Mouse (Mus musculus) limb, embryonic 14.5 days (tissue): Measurements from ENCODE around the gene Slc13a1. TPM values are rescaled to one million over a fixed set of nuclear protein-coding genes. Genes with fewer than 3 reads are reported as not detected.

ENCODE experiments used
- ATAC-seq: fragments of 200-750 bp; cut with Nextera tagmentation; 2 replicates; pipeline ENCODE4 v1.8.0; 2017; ENCODE audit warnings: low read depth, moderate number of reproducible peaks, moderate TSS enrichment; ENCODE audit not compliant: low FRiP score
- DNase-seq: peaks from one replicate; pipeline ENCODE4 v3.0.0-alpha.2; 2015; ENCODE audit warnings: low spot score
- H3K27ac ChIP-seq: fragments of 300-500 bp; sonication (generic); replicated peaks from 2 replicates; pipeline ENCODE4 v1.5.1; 2014; ENCODE audit warnings: low read depth, mild to moderate bottlenecking, low read length, moderate library complexity, mixed read lengths
- H3K27me3 ChIP-seq: fragments of 300-500 bp; sonication (generic); 2 replicates; pipeline ENCODE4 v1.6.1; 2014; ENCODE audit warnings: low read length, mixed read lengths; ENCODE audit not compliant: control insufficient read depth, insufficient read depth
- H3K36me3 ChIP-seq: fragments of 300-500 bp; sonication (generic); 2 replicates; pipeline ENCODE4 v1.6.1; 2014; ENCODE audit warnings: mild to moderate bottlenecking, low read length, moderate library complexity, mixed read lengths; ENCODE audit not compliant: control insufficient read depth, insufficient read depth
- H3K4me1 ChIP-seq: fragments of 300-500 bp; sonication (generic); 2 replicates; pipeline ENCODE4 v1.6.1; 2014; ENCODE audit warnings: antibody characterized with exemption, low read length, mixed read lengths; ENCODE audit not compliant: control insufficient read depth, insufficient read depth
- H3K4me2 ChIP-seq: fragments of 300-500 bp; sonication (generic); replicated peaks from 2 replicates; pipeline ENCODE4 v1.6.1; 2014; ENCODE audit warnings: low read depth, mild to moderate bottlenecking, low read length, moderate library complexity; ENCODE audit not compliant: severe bottlenecking
- H3K4me3 ChIP-seq: fragments of 300-500 bp; sonication (generic); replicated peaks from 2 replicates; pipeline ENCODE4 v1.5.1; 2014; ENCODE audit warnings: low read length
- H3K9ac ChIP-seq: fragments of 300-500 bp; sonication (generic); 2 replicates; pipeline ENCODE4 v1.6.1; 2014; ENCODE audit warnings: mild to moderate bottlenecking, low read depth, low read length, moderate library complexity; ENCODE audit not compliant: severe bottlenecking
- H3K9me3 ChIP-seq: fragments of 300-500 bp; sonication (generic); 2 replicates; pipeline ENCODE4 v1.6.1; 2016; ENCODE audit warnings: low read length; ENCODE audit not compliant: control insufficient read depth
- POLR2A ChIP-seq: fragments of 200-500 bp; IDR thresholded peaks from 2 replicates; pipeline ENCODE4 v1.8.0; 2012; ENCODE audit warnings: inconsistent platforms, mild to moderate bottlenecking, moderate library complexity, borderline replicate concordance; ENCODE audit not compliant: insufficient read depth, insufficient read length; ENCODE audit errors: extremely low read depth
- WGBS: fragments of 180-500 bp; shearing (Covaris S2); extraction: QIAGEN DNeasy Blood & Tissue Kit; methylation state at CpG from one replicate; pipeline ENCODE4 v1.1.7; 2014; 5-methylcytosine and 5-hydroxymethylcytosine counted together
- polyA plus RNA-seq, 2 experiments: library from polyadenylated mRNA; depleted of rRNA in 1 of 2; stranded (reverse) in 1 of 2; unstranded in 1 of 2; fragments of >200 nt; fragmentation: Nextera tagmentation in 1 of 2; extraction: Ambion mirVana in 1 of 2; gene quantifications; 2 replicates each; pipeline versions ENCODE4 v1.2.1 to v1.2.3; 2012 to 2014

Slc13a1 gene
- polyA plus RNA-seq, 2 experiments: not detected

DNA sequence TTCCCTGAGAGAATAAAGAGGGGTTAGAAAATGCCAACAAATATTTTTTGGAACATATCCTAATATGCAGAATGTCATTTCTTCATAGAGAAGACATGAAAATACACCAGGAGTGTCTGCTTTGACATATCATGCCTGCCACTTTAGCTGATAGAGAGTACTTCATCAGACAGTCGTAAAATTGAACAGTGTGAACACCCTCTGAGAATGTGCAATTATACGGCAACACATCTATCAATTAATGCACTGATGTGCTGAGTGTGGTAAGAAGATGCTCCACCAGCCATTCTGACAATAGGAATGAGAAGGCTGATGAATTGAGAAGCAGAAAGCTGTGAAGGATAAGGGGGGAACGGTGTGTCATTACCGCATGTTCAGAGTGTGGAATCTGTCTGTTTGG lies 95.1 kb downstream of the Slc13a1 start:
- WGBS: 87% methylated on average over 4 of the region's 4 CpGs
- no peak overlapping the region for H3K4me2 ChIP-seq
- no peak for DNase-seq
- no peaks in the 10 kb centered on the region for H3K36me3 ChIP-seq
- TF ChIP-seq POLR2A: no peak
- H3K4me3 ChIP-seq: no peak overlapping the region
- no peak overlapping the region for H3K27ac ChIP-seq
- H3K9ac ChIP-seq: no peak overlapping the region
- H3K4me1 ChIP-seq: no peaks in the 10 kb centered on the region
- no peaks in the 10 kb centered on the region for H3K27me3 ChIP-seq
- no peak for ATAC-seq
- no peaks in the 10 kb centered on the region for H3K9me3 ChIP-seq

DNA sequence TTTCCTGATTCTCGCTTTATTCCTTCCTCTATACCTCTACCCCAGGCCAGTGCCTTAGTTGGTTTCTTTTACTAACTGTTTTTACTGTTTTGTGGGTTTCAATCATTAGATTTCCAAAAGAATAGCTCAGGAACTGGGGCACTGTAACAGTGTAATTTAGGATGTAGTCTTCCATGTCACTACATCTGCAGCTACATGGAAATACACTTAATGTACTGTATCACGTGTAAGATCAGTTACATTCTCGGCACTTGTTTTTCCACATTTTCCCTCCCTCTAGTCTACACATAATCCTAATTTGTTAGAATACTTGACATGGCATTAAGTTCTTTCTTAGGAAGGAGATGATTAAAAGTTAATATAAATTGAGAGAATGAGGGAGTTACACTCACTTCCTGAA lies 108.1 kb downstream of the Slc13a1 start:
- H3K9ac ChIP-seq: no peak overlapping the region
- no peak for DNase-seq
- H3K4me3 ChIP-seq: no peak overlapping the region
- TF ChIP-seq POLR2A: no peak
- no peaks in the 10 kb centered on the region for H3K4me1 ChIP-seq
- ATAC-seq: no peak
- no peak overlapping the region for H3K27ac ChIP-seq
- 73% methylated on average over 3 of the region's 3 CpGs for WGBS
- no peaks in the 10 kb centered on the region for H3K36me3 ChIP-seq
- no peaks in the 10 kb centered on the region for H3K27me3 ChIP-seq
- H3K9me3 ChIP-seq: no peaks in the 10 kb centered on the region
- no peak overlapping the region for H3K4me2 ChIP-seq

DNA sequence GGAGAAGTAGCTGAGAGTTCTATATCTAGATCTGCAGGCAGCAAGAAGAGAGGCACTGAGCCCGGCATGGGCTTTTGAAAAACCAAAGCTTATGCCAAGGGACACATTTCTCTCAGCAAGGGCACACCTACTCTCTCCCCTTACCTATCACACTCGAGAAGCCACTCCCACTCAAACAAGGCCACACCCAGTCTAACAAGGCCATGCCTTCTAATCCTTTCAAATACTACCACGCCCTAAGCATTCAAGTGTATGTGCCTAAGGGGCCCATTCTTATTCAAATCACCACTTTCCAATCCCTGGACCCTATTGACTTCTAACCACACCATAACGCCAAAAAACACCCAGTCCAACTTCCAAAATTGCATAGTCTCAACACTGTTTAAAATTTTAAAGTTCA lies 112.8 kb downstream of the Slc13a1 start:
- ATAC-seq: no peak

DNA sequence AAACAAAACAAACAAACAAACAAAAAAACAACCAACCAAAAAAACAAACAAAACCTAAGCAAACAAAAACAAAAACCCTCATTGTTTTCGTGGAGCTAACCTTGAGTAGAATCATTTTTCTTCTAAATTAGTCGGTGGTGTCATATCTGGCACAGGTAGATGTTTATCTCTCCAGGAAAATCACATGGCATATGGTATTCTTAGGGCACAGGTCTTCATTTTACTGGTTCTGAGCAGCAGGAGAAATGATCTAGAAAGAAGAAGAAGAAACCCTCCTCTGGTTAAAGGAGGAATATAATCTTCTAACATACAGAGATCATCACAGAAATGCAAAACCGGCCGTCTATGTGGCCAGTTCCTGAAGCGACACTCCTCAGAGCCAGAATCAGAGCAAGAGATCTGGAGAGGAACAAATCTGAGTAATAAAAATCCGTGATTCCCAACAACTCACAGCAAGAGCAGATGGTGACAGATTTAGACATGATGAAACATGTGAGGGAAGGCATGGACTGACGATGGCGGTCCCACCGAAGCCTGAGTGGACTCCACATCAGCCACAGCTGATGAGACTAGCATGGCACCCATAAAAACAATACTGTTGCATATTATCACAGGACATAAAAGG lies 113.7 kb downstream of the Slc13a1 start:
- Histone ChIP-seq H3K36me3 (no peaks in the 10 kb centered on the region), H3K4me1 (no peaks in the 10 kb centered on the region), H3K9me3 (no peaks in the 10 kb centered on the region), H3K9ac (no peak overlapping the region), H3K27ac (no peak overlapping the region), H3K27me3 (no peaks in the 10 kb centered on the region), H3K4me2 (no peak overlapping the region), H3K4me3 (no peak overlapping the region)
- ATAC-seq (no peak), DNase-seq (no peak)
- TF ChIP-seq POLR2A: no peak
- WGBS: 86% methylated on average over 9 of the region's 9 CpGs

More for the DNA sequence above, 112.8 kb downstream of the Slc13a1 start:
- 90% methylated on average over 4 of the region's 4 CpGs for WGBS
- Histone ChIP-seq H3K4me2 (no peak overlapping the region), H3K4me3 (no peak overlapping the region), H3K27ac (no peak overlapping the region), H3K27me3 (no peaks in the 10 kb centered on the region), H3K9me3 (no peaks in the 10 kb centered on the region), H3K4me1 (no peaks in the 10 kb centered on the region), H3K36me3 (no peaks in the 10 kb centered on the region), H3K9ac (no peak overlapping the region)
- no peak for DNase-seq
- TF ChIP-seq POLR2A: no peak

DNA sequence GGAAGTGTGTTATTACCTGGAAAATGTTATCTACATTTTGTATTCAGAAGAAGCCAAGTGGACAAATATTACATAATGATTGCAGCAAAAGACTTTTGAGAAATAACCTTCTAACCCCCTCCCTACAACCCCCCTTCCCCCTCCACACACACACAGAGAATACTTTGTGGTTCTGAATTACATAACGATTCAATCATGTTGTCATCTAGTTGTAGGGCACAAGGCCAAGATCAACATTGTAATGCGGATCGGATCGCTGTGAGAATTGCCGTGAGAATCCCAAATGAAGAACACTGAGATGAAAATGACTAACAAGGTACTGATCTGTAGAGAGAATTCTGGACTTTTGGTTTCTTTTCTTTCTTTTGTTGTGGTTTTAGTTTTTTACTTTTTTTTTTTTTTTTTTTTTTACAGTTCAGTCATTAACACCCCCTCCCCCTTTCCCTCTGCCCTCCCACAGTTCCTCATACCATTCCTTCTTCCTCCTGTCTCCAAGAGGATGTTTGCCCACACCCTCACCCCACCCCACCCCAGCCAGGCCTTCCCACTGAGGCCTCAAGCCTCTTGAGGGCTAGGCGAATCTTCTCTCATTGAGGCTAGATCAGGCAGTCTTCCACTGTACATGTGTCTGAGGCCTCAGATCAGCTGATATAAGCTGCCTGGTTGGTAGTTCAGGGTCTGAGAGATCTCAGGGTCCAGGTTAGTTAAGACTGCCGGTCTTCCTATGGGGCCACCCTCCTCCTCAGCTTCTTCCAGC lies 120.7 kb downstream of the Slc13a1 start:
- H3K9me3 ChIP-seq: no peaks in the 10 kb centered on the region
- ATAC-seq (no peak), DNase-seq (peak; percentile 50)
- no peak overlapping the region for H3K4me2 ChIP-seq
- no peaks in the 10 kb centered on the region for H3K4me1 ChIP-seq
- H3K4me3 ChIP-seq: no peak overlapping the region
- no peak for TF ChIP-seq POLR2A
- H3K9ac ChIP-seq: no peak overlapping the region
- no peaks in the 10 kb centered on the region for H3K36me3 ChIP-seq
- no peak overlapping the region for H3K27ac ChIP-seq
- no peaks in the 10 kb centered on the region for H3K27me3 ChIP-seq
- 45% methylated on average over 7 of the region's 7 CpGs for WGBS
